Mouse (Mus musculus): Measurements from ENCODE around the gene Psma6. TPM values are rescaled to one million over a fixed set of nuclear protein-coding genes. Genes with fewer than 3 reads are reported as not detected.

Psma6 gene
- total and polyA plus RNA-seq, 3 experiments: 255 to 309 TPM; not detected in 1

DNA sequence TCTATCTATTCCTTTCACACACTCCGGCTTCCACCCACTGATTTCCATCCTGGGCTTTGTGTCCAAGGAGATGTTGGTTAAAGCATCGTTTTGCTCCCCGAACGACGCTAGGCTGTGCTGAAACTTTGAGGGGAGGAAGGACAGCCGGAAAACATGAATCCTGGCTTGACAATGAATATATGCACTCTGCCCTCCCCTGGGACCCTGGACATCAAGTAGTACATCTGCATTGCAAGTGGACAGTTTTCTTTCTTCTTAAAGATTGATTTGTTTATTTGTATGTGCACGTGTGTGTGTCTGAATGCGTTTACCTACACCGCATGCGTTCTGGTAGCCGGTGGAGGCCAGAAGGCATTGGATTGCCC is 63.4 kb downstream of the Psma6 start:
- Histone ChIP-seq H3K27ac (ENCODE audit: control insufficient read depth, low read depth, low read length) (no peak overlapping the region), H3K4me3 (ENCODE audit: control insufficient read depth in 1 of 2, insufficient read depth in 1 of 2, low read depth in 2 of 2, low read length in 2 of 2) (no peak overlapping the region), H3K36me3 (ENCODE audit: control insufficient read depth in 1 of 2, insufficient read depth in 2 of 2, low read length in 2 of 2) (no peaks in the 10 kb centered on the region; a peak in 1 of 4 replicates), H3K79me2 (ENCODE audit: control insufficient read depth, insufficient read depth, low read length, poor library complexity) (no peaks in the 10 kb centered on the region), H3K4me1 (ENCODE audit: control insufficient read depth in 1 of 2, insufficient read depth in 2 of 2, low read length in 2 of 2) (peaks cover 0 to 5% of the 10 kb centered on the region in 2 experiments; a peak in 1 of 4 replicates), H3K9me3 (replicated peaks; ENCODE audit: insufficient read depth, low read length) (no peaks in the 10 kb centered on the region), H3K27me3 (ENCODE audit: control insufficient read depth in 1 of 2, insufficient read depth in 2 of 2, low read length in 2 of 2) (peaks cover 1% of the 10 kb centered on the region in 2 experiments; a peak in 3 of 4 replicates), H3K9ac (ENCODE audit: control insufficient read depth, low read depth, low read length, poor library complexity, severe bottlenecking) (no peak overlapping the region)
- TF ChIP-seq MAX (IDR thresholded peaks at IDR 0.05; ENCODE audit: low read length) (no peak), MAFK (IDR thresholded peaks at IDR 0.05; ENCODE audit: borderline replicate concordance, low read depth, low read length) (no peak), POLR2AphosphoS2 (IDR thresholded peaks at IDR 0.05; ENCODE audit: low read length) (no peak), KAT2A (conservative IDR thresholded peaks at IDR 0.05; ENCODE audit: low read depth, low read length) (no peak), USF2 (IDR thresholded peaks at IDR 0.05; ENCODE audit: borderline replicate concordance in 1 of 2, insufficient read depth in 1 of 2, low read depth in 1 of 2, low read length in 2 of 2) (no peak), ZKSCAN1 (IDR thresholded peaks at IDR 0.05; ENCODE audit: low read depth, low read length) (no peak), ELF1 (IDR thresholded peaks at IDR 0.05; ENCODE audit: low read depth, low read length) (no peak), NELFE (IDR thresholded peaks at IDR 0.05; ENCODE audit: low read depth, low read length) (no peak)
- no peak for DNase-seq (ENCODE audit: low read depth, low spot score)

- no peak for TF ChIP-seq MXI1 (IDR thresholded peaks at IDR 0.05; ENCODE audit: low read depth, low read length)
- no peak for TF ChIP-seq POLR2A (IDR thresholded peaks at IDR 0.05; ENCODE audit: control insufficient read depth in 1 of 2, insufficient read depth in 1 of 2, low read depth in 1 of 2, low read length in 2 of 2, poor library complexity in 1 of 2)
- TF ChIP-seq E2F4 (IDR thresholded peaks at IDR 0.05; ENCODE audit: borderline replicate concordance, low read depth, low read length): no peak
- TF ChIP-seq CHD2 (IDR thresholded peaks at IDR 0.05; ENCODE audit: low read length): no peak
- TF ChIP-seq SIN3A (IDR thresholded peaks at IDR 0.05; ENCODE audit: low read length): no peak
- TF ChIP-seq UBTF (IDR thresholded peaks at IDR 0.05; ENCODE audit: borderline replicate concordance, insufficient read depth, low read depth, low read length): no peak
- no peak for TF ChIP-seq NRF1 (IDR thresholded peaks at IDR 0.05; ENCODE audit: insufficient read depth, low read depth, low read length, poor library complexity, severe bottlenecking)
- no peak for TF ChIP-seq MYC (IDR thresholded peaks at IDR 0.05; ENCODE audit: low read depth, low read length)
- no peak for DNase-seq (ENCODE audit: low read depth, low spot score)
- Histone ChIP-seq H3K27ac (ENCODE audit: control insufficient read depth, low read depth, low read length) (no peak overlapping the region), H3K9me3 (replicated peaks; ENCODE audit: insufficient read depth, low read length) (no peaks in the 10 kb centered on the region), H3K36me3 (ENCODE audit: control insufficient read depth in 1 of 2, insufficient read depth in 2 of 2, low read length in 2 of 2) (no peaks in the 10 kb centered on the region; a peak in 1 of 4 replicates), H3K4me1 (ENCODE audit: control insufficient read depth in 1 of 2, insufficient read depth in 2 of 2, low read length in 2 of 2) (peaks cover 0 to 3% of the 10 kb centered on the region in 2 experiments; a peak in 1 of 4 replicates), H3K27me3 (ENCODE audit: control insufficient read depth in 1 of 2, insufficient read depth in 2 of 2, low read length in 2 of 2) (peaks cover 2 to 8% of the 10 kb centered on the region in 2 experiments), H3K9ac (ENCODE audit: control insufficient read depth, low read depth, low read length, poor library complexity, severe bottlenecking) (no peak overlapping the region), H3K79me2 (ENCODE audit: control insufficient read depth, insufficient read depth, low read length, poor library complexity) (no peaks in the 10 kb centered on the region), H3K4me3 (ENCODE audit: control insufficient read depth in 1 of 2, insufficient read depth in 1 of 2, low read depth in 2 of 2, low read length in 2 of 2) (no peak overlapping the region)
These were observed 64.4 kb downstream of the Psma6 start for GRCm38 (mm10) chr12:55448457-55448856.

Data from MEL (cell line).